ENCODE assay signal across 8 mouse cellular contexts in genomic region chr5:45858368-45858767, GRCm38 (mm10). TPM values are rescaled to one million over a fixed set of nuclear protein-coding genes. Genes with fewer than 3 reads are reported as not detected.
DNase-seq lines count a peak whose midpoint lies in the region; ATAC-seq and TF ChIP-seq lines count a peak whose summit lies in the region.

No protein-coding gene starts in this region.

- TF ChIP-seq POLR2A in myocyte (IDR thresholded peaks at IDR 0.05; ENCODE audit: insufficient read length, low read depth), result no peak

- TF ChIP-seq CTCF in layer of hippocampus, adult 2 months (conservative IDR thresholded peaks at IDR 0.05), result no peak
- no peak for TF ChIP-seq CTCF in intestine, postnatal 0 days (IDR thresholded peaks at IDR 0.05; ENCODE audit: low read depth)

- H3K9ac ChIP-seq in intestine, postnatal 0 days (ENCODE audit: low read depth, low read length), result no peak overlapping the region

- no peaks in the 10 kb centered on the region for H3K36me3 ChIP-seq in forebrain, embryonic 10.5 days (replicated peaks)
- H3K36me3 ChIP-seq in intestine, postnatal 0 days (ENCODE audit: control insufficient read depth, insufficient read depth), result no peaks in the 10 kb centered on the region
- no peaks in the 10 kb centered on the region for H3K36me3 ChIP-seq in myocyte (ENCODE audit: control insufficient read depth, insufficient read depth)

- peaks cover 16% of the 10 kb centered on the region for H3K4me1 ChIP-seq in forebrain, embryonic 10.5 days
- H3K4me1 ChIP-seq in intestine, postnatal 0 days (replicated peaks; ENCODE audit: control insufficient read depth, insufficient read depth, low read length), result 0 out of 2 replicates have a peak, but pooled peaks cover 3% of the 10 kb centered on the region

- DNase-seq in layer of hippocampus, adult 2 months (ENCODE audit: low spot score in 2 of 2), result no peak
- no peak for DNase-seq in layer of hippocampus, adult 9-11 months
- no peak for DNase-seq in forebrain, embryonic 10.5 days (ENCODE audit: extremely low spot score, low spot score)
- no peak for DNase-seq in adrenal gland, adult 18-20 months (ENCODE audit: low spot score in 2 of 2)
- no peak for DNase-seq in frontal cortex, postnatal 36 days (ENCODE audit: low spot score in 2 of 2)
- DNase-seq in lung, postnatal 36 days, result no peak

- no peak overlapping the region for H3ac ChIP-seq in myocyte (ENCODE audit: control insufficient read depth, insufficient read length)

- no peak for ATAC-seq in intestine, postnatal 0 days

- peaks cover 9% of the 10 kb centered on the region; the same call in 1 of the 2 replicates for H3K27me3 ChIP-seq in forebrain, embryonic 10.5 days (ENCODE audit: poor library complexity, severe bottlenecking)
- H3K27me3 ChIP-seq in intestine, postnatal 0 days (replicated peaks; ENCODE audit: control insufficient read depth, insufficient read depth, low read length), result no peaks in the 10 kb centered on the region
- H3K27me3 ChIP-seq in myocyte (ENCODE audit: control insufficient read depth, insufficient read depth, insufficient read length), result no peaks in the 10 kb centered on the region

- peaks cover 12% of the 10 kb centered on the region for H3K79me2 ChIP-seq in myocyte (ENCODE audit: control insufficient read depth, insufficient read depth)

- H3K4me3 ChIP-seq in layer of hippocampus, adult 2 months, result peak overlapping the region; percentile 97
- peak overlapping the region; percentile 90 for H3K4me3 ChIP-seq in forebrain, embryonic 10.5 days
- 0 out of 2 replicates have a peak overlapping the region, but pooled peaks have one; percentile 100 for H3K4me3 ChIP-seq in intestine, postnatal 0 days (ENCODE audit: low read depth, low read length)
- H3K4me3 ChIP-seq in myocyte, result peak overlapping the region; percentile 71

- H3K27ac ChIP-seq in layer of hippocampus, adult 2 months, result no peak overlapping the region
- H3K27ac ChIP-seq in forebrain, embryonic 10.5 days, result no peak overlapping the region; the same call in 1 of the 2 replicates
- H3K27ac ChIP-seq in intestine, postnatal 0 days (ENCODE audit: low read depth, low read length), result no peak overlapping the region

- WGBS in forebrain, embryonic 10.5 days, result 75% methylated on average over 2 of the region's 2 CpGs
- WGBS in intestine, postnatal 0 days, result 94% methylated on average over 2 of the region's 2 CpGs

- no peaks in the 10 kb centered on the region for H3K9me3 ChIP-seq in forebrain, embryonic 10.5 days
- H3K9me3 ChIP-seq in intestine, postnatal 0 days (ENCODE audit: control insufficient read depth), result no peaks in the 10 kb centered on the region

- peak overlapping the region; percentile 76 for H3K4me2 ChIP-seq in intestine, postnatal 0 days (replicated peaks; ENCODE audit: low read depth)
- peak overlapping the region; percentile 95 for H3K4me2 ChIP-seq in myocyte (ENCODE audit: low read depth)

TF ChIP-seq in myocyte, 11 proteins besides CTCF, POLR2A, EP300 and RAD21:
- TF ChIP-seq USF1 (IDR thresholded peaks at IDR 0.05; ENCODE audit: low read depth), result no peak
- no peak for TF ChIP-seq MYOD1 (IDR thresholded peaks at IDR 0.05; ENCODE audit: control insufficient read depth in 1 of 3, insufficient read length in 2 of 3, low read depth in 2 of 3)
- no peak for TF ChIP-seq TCF3 (IDR thresholded peaks at IDR 0.05; ENCODE audit: insufficient read length, low read depth)
- TF ChIP-seq SRF (IDR thresholded peaks at IDR 0.05; ENCODE audit: control insufficient read depth, insufficient read length, low read depth), result no peak
- TF ChIP-seq MAX (IDR thresholded peaks at IDR 0.05; ENCODE audit: low read depth), result no peak
- no peak for TF ChIP-seq CEBPB (IDR thresholded peaks at IDR 0.05; ENCODE audit: insufficient read depth, poor library complexity, severe bottlenecking)
- TF ChIP-seq E2F4 (IDR thresholded peaks at IDR 0.05; ENCODE audit: insufficient read depth), result no peak
- TF ChIP-seq TCF12 (IDR thresholded peaks at IDR 0.05; ENCODE audit: insufficient read depth, poor library complexity, severe bottlenecking), result no peak
- no peak for TF ChIP-seq POLR2AphosphoS2 (IDR thresholded peaks at IDR 0.05; ENCODE audit: insufficient read length, low read depth)
- TF ChIP-seq MYOG (IDR thresholded peaks at IDR 0.05; ENCODE audit: control insufficient read depth in 1 of 3, insufficient read depth in 1 of 3, insufficient read length in 2 of 3, low read depth in 2 of 3), result no peak
- no peak for TF ChIP-seq REST (IDR thresholded peaks at IDR 0.05; ENCODE audit: insufficient read depth, insufficient read length)
TF ChIP-seq in myocyte: peak in this region for 0.

RNA-seq across cellular contexts. Expression of gene Lcorl, which starts 1.0 kb away (rescaled TPM):
- 10 to 100 TPM; 26.0 to 32.8 TPM for total RNA-seq in layer of hippocampus, adult 2 months (2021)
- 28.0 and 28.3 TPM in 2 replicates for polyA plus RNA-seq in forebrain, embryonic 10.5 days (2016; fragmentation: Nextera tagmentation; extraction: Ambion mirVana)
- 23.4 and 27.5 TPM in 2 replicates for polyA plus RNA-seq in intestine, postnatal 0 days (2015; fragmentation: Nextera tagmentation; extraction: Ambion mirVana)
- polyA plus RNA-seq in myocyte (2012; fragmentation: generic; extraction: Trizol), result 1.4 TPM
- total RNA-seq in adrenal gland, adult 18-20 months (2021), result 10 to 100 TPM; 13.9 to 19.7 TPM
